ENCODE assay signal across 28 mouse cellular contexts in genomic region chr17:35795099-35795498, GRCm38 (mm10). TPM values are rescaled to one million over a fixed set of nuclear protein-coding genes. Genes with fewer than 3 reads are reported as not detected.
DNase-seq lines count a peak whose midpoint lies in the region; ATAC-seq and TF ChIP-seq lines count a peak whose summit lies in the region.
"Had no signal": no experiment of that assay in that cellular context is flagged by ENCODE, and none has a peak within 500 bp of the region (broad histone marks: within the 10 kb centered on the region; RNA-seq: fewer than 3 reads in every experiment).

No protein-coding gene starts in this region.

- intact Hi-C loops in left cerebral cortex, postnatal 36 days (cut with DNase I), result no loop called here

- H3K4me2 ChIP-seq in liver, embryonic 16.5 days (ENCODE audit: low read depth, low read length), result no peak overlapping the region
- no peak overlapping the region for H3K4me2 ChIP-seq in stomach, postnatal 0 days (replicated peaks; ENCODE audit: low read depth)
- H3K4me2 ChIP-seq: embryonic facial prominence, embryonic 13.5 days; heart, embryonic 13.5 days; kidney, embryonic 15.5 days; limb, embryonic 15.5 days; lung, embryonic 15.5 days; midbrain, embryonic 12.5 days had no signal

- peaks cover 53% of the 10 kb centered on the region for H3K4me1 ChIP-seq in G1E (ENCODE audit: insufficient read depth, low read depth, low read length)
- peaks cover 9% of the 10 kb centered on the region for H3K4me1 ChIP-seq in liver, embryonic 16.5 days (ENCODE audit: control insufficient read depth, low read depth, low read length)
- no peaks in the 10 kb centered on the region for H3K4me1 ChIP-seq in stomach, postnatal 0 days (replicated peaks; ENCODE audit: control insufficient read depth, insufficient read depth)
- H3K4me1 ChIP-seq: embryonic facial prominence, embryonic 13.5 days; heart, embryonic 13.5 days; hindbrain, embryonic 10.5 days; kidney, embryonic 15.5 days; limb, embryonic 10.5 days; limb, embryonic 15.5 days; lung, embryonic 15.5 days; midbrain, embryonic 12.5 days had no signal

- TF ChIP-seq CTCF in G1E (IDR thresholded peaks at IDR 0.05; ENCODE audit: low read depth, low read length), result no peak
- no peak for TF ChIP-seq CTCF in stomach, postnatal 0 days (IDR thresholded peaks at IDR 0.05; ENCODE audit: low read depth)

- no peak for DNase-seq in G1E (ENCODE audit: low spot score)
- no peak for DNase-seq in stomach, postnatal 0 days (ENCODE audit: low spot score)
- no peak for DNase-seq in layer of hippocampus, postnatal 25 days (ENCODE audit: extremely low spot score in 1 of 2, low spot score in 1 of 2)
- no peak for DNase-seq in urinary bladder, postnatal 25 days (ENCODE audit: low spot score)
- DNase-seq in left cerebral cortex, postnatal 36 days (ENCODE audit: low spot score in 2 of 2), result no peak
- DNase-seq: adrenal gland, postnatal 25 days; cerebellum, adult 11-12 months; cerebellum, adult 9-11 months; gastrocnemius, adult 2 months; gastrocnemius, postnatal 36 days; heart, postnatal 10 days; kidney, adult 18-20 months; kidney, postnatal 25 days; thymus, postnatal 14 days had no signal

- H3K27ac ChIP-seq in liver, embryonic 16.5 days (ENCODE audit: low read length), result no peak overlapping the region
- no peak overlapping the region for H3K27ac ChIP-seq in stomach, postnatal 0 days (replicated peaks)
- H3K27ac ChIP-seq: embryonic facial prominence, embryonic 13.5 days; gastrocnemius, adult 2 months; heart, embryonic 13.5 days; hindbrain, embryonic 10.5 days; kidney, embryonic 15.5 days; left cerebral cortex, adult 2 months; limb, embryonic 10.5 days; limb, embryonic 15.5 days; lung, embryonic 15.5 days; midbrain, embryonic 12.5 days had no signal

- no peaks in the 10 kb centered on the region for H3K27me3 ChIP-seq in G1E (ENCODE audit: insufficient read depth, low read length)
- no peaks in the 10 kb centered on the region for H3K27me3 ChIP-seq in liver, embryonic 16.5 days (ENCODE audit: control insufficient read depth, insufficient read depth, low read depth, low read length)
- no peaks in the 10 kb centered on the region for H3K27me3 ChIP-seq in stomach, postnatal 0 days (ENCODE audit: control insufficient read depth, insufficient read depth, low read length)
- H3K27me3 ChIP-seq: embryonic facial prominence, embryonic 13.5 days; heart, embryonic 13.5 days; kidney, embryonic 15.5 days; limb, embryonic 15.5 days; lung, embryonic 15.5 days; midbrain, embryonic 12.5 days; Patski had no signal

- H3K9ac ChIP-seq in liver, embryonic 16.5 days (ENCODE audit: low read depth, low read length), result no peak overlapping the region
- no peak overlapping the region for H3K9ac ChIP-seq in stomach, postnatal 0 days (ENCODE audit: low read length)
- H3K9ac ChIP-seq: embryonic facial prominence, embryonic 13.5 days; heart, embryonic 13.5 days; kidney, embryonic 15.5 days; limb, embryonic 15.5 days; lung, embryonic 15.5 days; midbrain, embryonic 12.5 days had no signal

- 17% methylated on average over 2 of the region's 2 CpGs for WGBS in liver, embryonic 16.5 days (ENCODE audit: insufficient replicate concordance)
- WGBS in stomach, postnatal 0 days, result 41% methylated on average over 2 of the region's 2 CpGs

- H3K9me3 ChIP-seq in G1E (replicated peaks), result peaks cover 4% of the 10 kb centered on the region; the same call in 1 of the 2 replicates
- no peaks in the 10 kb centered on the region; the same call in 1 of the 2 replicates for H3K9me3 ChIP-seq in liver, embryonic 16.5 days (replicated peaks; ENCODE audit: control insufficient read depth, low read length)
- H3K9me3 ChIP-seq in stomach, postnatal 0 days (ENCODE audit: control insufficient read depth, low read length), result no peaks in the 10 kb centered on the region
- H3K9me3 ChIP-seq: kidney, embryonic 15.5 days; limb, embryonic 10.5 days; limb, embryonic 15.5 days; lung, embryonic 15.5 days; midbrain, embryonic 12.5 days had no signal

- peak; percentile 55 for ATAC-seq in G1E (ENCODE audit: extremely low read depth, insufficient number of reproducible peaks, low FRiP score, poor library complexity, severe bottlenecking)
- peak; percentile 21; the same call in 1 of the 2 replicates for ATAC-seq in granulocyte monocyte progenitor cell, adult 5-6 weeks (replicated peaks; ENCODE audit: poor library complexity, severe bottlenecking)
- peak; percentile 24; the same call in 1 of the 2 replicates for ATAC-seq in liver, embryonic 16.5 days (ENCODE audit: low read depth)
- ATAC-seq in stomach, postnatal 0 days (ENCODE audit: low FRiP score, low TSS enrichment), result 0 out of 2 replicates have a peak, but pooled peaks have one; percentile 22
- ATAC-seq: forebrain, embryonic 16.5 days; hindbrain, embryonic 16.5 days; Patski had no signal

- no peaks in the 10 kb centered on the region for H3K36me3 ChIP-seq in G1E (replicated peaks)
- H3K36me3 ChIP-seq in liver, embryonic 16.5 days (ENCODE audit: control insufficient read depth, insufficient read depth), result no peaks in the 10 kb centered on the region
- H3K36me3 ChIP-seq in stomach, postnatal 0 days (ENCODE audit: control insufficient read depth, insufficient read depth, low read length), result no peaks in the 10 kb centered on the region
- H3K36me3 ChIP-seq: embryonic facial prominence, embryonic 13.5 days; heart, embryonic 13.5 days; hindbrain, embryonic 10.5 days; kidney, embryonic 15.5 days; limb, embryonic 10.5 days; limb, embryonic 15.5 days; lung, embryonic 15.5 days; midbrain, embryonic 12.5 days had no signal

- TF ChIP-seq EP300 in stomach, postnatal 0 days (optimal IDR thresholded peaks at IDR 0.05), result no peak

- no peak overlapping the region for H3K4me3 ChIP-seq in G1E (ENCODE audit: low read depth, low read length)
- no peak overlapping the region for H3K4me3 ChIP-seq in liver, embryonic 16.5 days (ENCODE audit: low read depth, low read length)
- no peak overlapping the region for H3K4me3 ChIP-seq in stomach, postnatal 0 days (ENCODE audit: low read depth, low read length)
- H3K4me3 ChIP-seq: embryonic facial prominence, embryonic 13.5 days; gastrocnemius, adult 2 months; heart, embryonic 13.5 days; hindbrain, embryonic 10.5 days; kidney, embryonic 15.5 days; left cerebral cortex, adult 2 months; limb, embryonic 10.5 days; limb, embryonic 15.5 days; lung, embryonic 15.5 days; midbrain, embryonic 12.5 days had no signal

RNA-seq across cellular contexts. Expression of gene Ier3, which starts 26.4 kb away (rescaled TPM):
- total RNA-seq in G1E (2014; fragmentation: Nextera tagmentation), result 13.7 and 21.4 TPM in 2 replicates
- 49.5 and 61.2 TPM in 2 replicates for total RNA-seq in G1E (2017)
- 33.5 and 39.8 TPM in 2 replicates for polyA plus RNA-seq in G1E (2012)
- 4.6 and 18.1 TPM in 2 replicates for total RNA-seq in granulocyte monocyte progenitor cell, adult 5-6 weeks (2014; fragmentation: Nextera tagmentation)
- 44.3 and 53.7 TPM in 2 replicates for total RNA-seq in granulocyte monocyte progenitor cell, adult 5-6 weeks (2017)
- polyA plus RNA-seq in liver, embryonic 16.5 days (2015; fragmentation: Nextera tagmentation; extraction: Ambion mirVana), result 15.8 and 19.4 TPM in 2 replicates
- polyA plus RNA-seq in stomach, postnatal 0 days (2015; fragmentation: Nextera tagmentation; extraction: Ambion mirVana), result 74.8 and 79.5 TPM in 2 replicates
- total RNA-seq in layer of hippocampus, postnatal 25 days (2021), result 1 to 10 TPM; 3.2 to 5.1 TPM
- 10 to 100 TPM; 10.6 to 13.6 TPM for total RNA-seq in left cerebral cortex, postnatal 36 days (2021)

RNA-seq across cellular contexts. Expression of gene Flot1, which starts 27.9 kb away (rescaled TPM):
- total RNA-seq in G1E (2014; fragmentation: Nextera tagmentation), result 68.5 and 73.7 TPM in 2 replicates
- 93.5 and 97.6 TPM in 2 replicates for total RNA-seq in G1E (2017)
- 65.3 and 84.9 TPM in 2 replicates for polyA plus RNA-seq in G1E (2012)
- total RNA-seq in granulocyte monocyte progenitor cell, adult 5-6 weeks (2014; fragmentation: Nextera tagmentation), result 66.8 and 109 TPM in 2 replicates
- total RNA-seq in granulocyte monocyte progenitor cell, adult 5-6 weeks (2017), result 58.3 and 63.6 TPM in 2 replicates
- polyA plus RNA-seq in liver, embryonic 16.5 days (2015; fragmentation: Nextera tagmentation; extraction: Ambion mirVana), result 32.7 and 33.6 TPM in 2 replicates
- 41.0 and 43.5 TPM in 2 replicates for polyA plus RNA-seq in stomach, postnatal 0 days (2015; fragmentation: Nextera tagmentation; extraction: Ambion mirVana)
- 100 to 1,000 TPM; 122 to 132 TPM for total RNA-seq in layer of hippocampus, postnatal 25 days (2021)
- 100 to 1,000 TPM; 146 to 149 TPM for total RNA-seq in left cerebral cortex, postnatal 36 days (2021)

RNA-seq across cellular contexts. Expression of gene Tubb5, which starts 43.0 kb away (rescaled TPM):
- total RNA-seq in G1E (2014; fragmentation: Nextera tagmentation) (677 and 817 TPM in 2 replicates), G1E (2017) (849 and 1,028 TPM in 2 replicates)
- polyA plus RNA-seq in G1E (2012), result 299 and 510 TPM in 2 replicates
- total RNA-seq in granulocyte monocyte progenitor cell, adult 5-6 weeks (2014; fragmentation: Nextera tagmentation), result 640 and 699 TPM in 2 replicates
- 874 and 1,022 TPM in 2 replicates for total RNA-seq in granulocyte monocyte progenitor cell, adult 5-6 weeks (2017)
- 328 and 345 TPM in 2 replicates for polyA plus RNA-seq in liver, embryonic 16.5 days (2015; fragmentation: Nextera tagmentation; extraction: Ambion mirVana)
- polyA plus RNA-seq in stomach, postnatal 0 days (2015; fragmentation: Nextera tagmentation; extraction: Ambion mirVana), result 251 and 296 TPM in 2 replicates
- total RNA-seq in layer of hippocampus, postnatal 25 days (2021), result 100 to 1,000 TPM; 381 to 413 TPM
- total RNA-seq in left cerebral cortex, postnatal 36 days (2021), result 100 to 1,000 TPM; 441 to 478 TPM

RNA-seq across cellular contexts. Expression of gene Mdc1, which starts 46.2 kb away (rescaled TPM):
- 197 and 209 TPM in 2 replicates for total RNA-seq in G1E (2014; fragmentation: Nextera tagmentation)
- total RNA-seq in G1E (2017), result 10.8 and 15.8 TPM in 2 replicates
- 18.2 and 29.7 TPM in 2 replicates for polyA plus RNA-seq in G1E (2012)
- 103 and 159 TPM in 2 replicates for total RNA-seq in granulocyte monocyte progenitor cell, adult 5-6 weeks (2014; fragmentation: Nextera tagmentation)
- total RNA-seq in granulocyte monocyte progenitor cell, adult 5-6 weeks (2017), result 23.7 and 28.6 TPM in 2 replicates
- 10.0 and 10.3 TPM in 2 replicates for polyA plus RNA-seq in liver, embryonic 16.5 days (2015; fragmentation: Nextera tagmentation; extraction: Ambion mirVana)
- polyA plus RNA-seq in stomach, postnatal 0 days (2015; fragmentation: Nextera tagmentation; extraction: Ambion mirVana), result 2.1 and 2.2 TPM in 2 replicates
- total RNA-seq in layer of hippocampus, postnatal 25 days (2021), result 10 to 100 TPM; 12.1 to 16.5 TPM
- 10 to 100 TPM; 16.5 to 16.9 TPM for total RNA-seq in left cerebral cortex, postnatal 36 days (2021)
